Mouse (Mus musculus) bone marrow macrophage, adult 2 months (primary cell): Measurements from ENCODE around the gene Armcx2. TPM values are rescaled to one million over a fixed set of nuclear protein-coding genes. Genes with fewer than 3 reads are reported as not detected.
"Not testable (repeated sequence)": the region's sequence is repeated elsewhere in the genome, so short reads cannot be mapped to it uniquely, and the experiment has no call there.

Experiments
- H3K27ac ChIP-seq: 2 replicates; pipeline ENCODE4 v1.5.1; 2012; ENCODE audit warnings: low read depth, low read length; ENCODE audit not compliant: insufficient read depth
- H3K4me1 ChIP-seq: 2 replicates; pipeline ENCODE4 v1.6.1; 2012; ENCODE audit warnings: low read length; ENCODE audit not compliant: control insufficient read depth, insufficient read depth
- H3K4me3 ChIP-seq: 2 replicates; pipeline ENCODE4 v1.5.1; 2012; ENCODE audit warnings: mild to moderate bottlenecking, low read length, moderate library complexity; ENCODE audit not compliant: insufficient read depth
- CTCF ChIP-seq: IDR thresholded peaks from 2 replicates; pipeline ENCODE4 v1.5.1; 2012; ENCODE audit warnings: low read depth, mild to moderate bottlenecking, low read length, moderate library complexity
- POLR2A ChIP-seq: IDR thresholded peaks from 2 replicates; pipeline ENCODE4 v1.6.1; 2012; ENCODE audit warnings: mild to moderate bottlenecking, low read depth, low read length, borderline replicate concordance
- polyA plus RNA-seq: library from polyadenylated mRNA; stranded (reverse); fragments of >200 nt; gene quantifications from 2 replicates; pipeline ENCODE4 v1.2.4, GENCODE M21; 2012; ENCODE audit not compliant: missing spikeins, insufficient read depth, insufficient read length

Gene Armcx2
- 0.63 and 0.64 TPM in 2 replicates for polyA plus RNA-seq

DNA sequence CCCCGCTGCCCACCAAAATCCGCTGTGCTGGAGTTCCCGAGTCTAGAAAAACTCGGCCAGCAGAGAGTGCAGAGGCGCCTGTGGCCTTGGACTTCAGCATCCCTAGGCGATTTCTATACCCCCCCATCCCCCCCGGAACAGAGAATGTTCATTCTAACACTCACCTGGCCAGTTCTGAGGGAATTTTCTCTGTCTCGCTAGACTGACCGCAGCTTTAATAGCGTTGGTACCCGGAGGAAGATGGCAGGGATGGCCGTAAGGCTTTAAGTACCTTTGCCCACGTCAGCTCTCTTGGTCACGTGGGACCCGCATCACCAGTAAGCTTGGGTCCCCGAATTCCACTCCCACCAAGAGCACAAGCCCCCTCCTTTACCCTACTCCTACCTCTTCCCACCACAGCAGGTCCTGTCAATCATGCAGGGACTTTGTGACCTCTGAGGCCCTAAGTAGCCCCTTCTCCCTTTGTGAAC lies at the start of gene Armcx2:
Gene Armcx2, minus strand, starts transcription at position 467 of the 470 bp plus-strand sequence.
- no peak for TF ChIP-seq CTCF
- TF ChIP-seq POLR2A, result no peak
- peak within 1 kb of the TSS; percentile 36 for H3K4me3 ChIP-seq
- H3K27ac ChIP-seq, result no peak within 1 kb of the TSS
- no peaks in the 10 kb centered on the region for H3K4me1 ChIP-seq

- Histone ChIP-seq H3K4me1 (no peaks in the 10 kb centered on the region), H3K27ac (no peak overlapping the region), H3K4me3 (no peak overlapping the region)
- no peak for TF ChIP-seq POLR2A
Measured at GRCm38 (mm10) chrX:134849662-134850061, 40.6 kb upstream of the Armcx2 start.

DNA sequence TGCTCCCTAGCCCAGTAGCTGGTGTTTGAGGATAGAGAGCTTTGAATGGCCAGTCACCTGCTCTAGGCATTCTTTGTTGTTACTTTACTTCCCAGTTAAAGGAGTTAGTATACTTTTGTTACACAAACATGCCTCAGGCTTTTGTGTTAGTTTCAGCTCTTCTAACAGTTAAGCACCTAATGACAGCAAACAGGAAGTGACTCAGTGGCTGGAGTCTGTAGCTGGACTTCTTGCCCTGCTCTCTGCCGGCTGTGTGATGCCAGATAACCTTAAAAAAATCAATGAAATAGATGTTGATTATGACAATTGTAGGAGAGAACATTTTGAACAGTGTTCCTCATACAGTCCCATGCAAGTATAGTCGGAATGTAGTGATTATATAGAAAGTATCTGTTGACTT lies 35.4 kb upstream of the Armcx2 start:
- H3K4me3 ChIP-seq, result no peak overlapping the region
- no peak overlapping the region for H3K27ac ChIP-seq
- TF ChIP-seq CTCF, result no peak
- TF ChIP-seq POLR2A, result no peak

GRCm38 (mm10) chrX:134830508-134830907 lies 21.5 kb upstream of the Armcx2 start:
- TF ChIP-seq POLR2A (no peak), CTCF (no peak)
- Histone ChIP-seq H3K27ac (no peak overlapping the region), H3K4me1 (no peaks in the 10 kb centered on the region), H3K4me3 (no peak overlapping the region)

More for the DNA sequence above, 35.4 kb upstream of the Armcx2 start:
- no peaks in the 10 kb centered on the region for H3K4me1 ChIP-seq

- Histone ChIP-seq H3K4me3 (peak overlapping the region; percentile 36), H3K4me1 (no peaks in the 10 kb centered on the region), H3K27ac (no peak overlapping the region)
- TF ChIP-seq POLR2A (no peak), CTCF (no peak)
Measured at GRCm38 (mm10) chrX:134807833-134808754, 927 bp downstream of the Armcx2 start.

GRCm38 (mm10) chrX:134787728-134788127 lies 21.3 kb downstream of the Armcx2 start:
- H3K4me1 ChIP-seq, result no peaks in the 10 kb centered on the region
- TF ChIP-seq POLR2A (no peak), CTCF (no peak)
- H3K27ac ChIP-seq, result no peak overlapping the region
- no peak overlapping the region for H3K4me3 ChIP-seq

DNA sequence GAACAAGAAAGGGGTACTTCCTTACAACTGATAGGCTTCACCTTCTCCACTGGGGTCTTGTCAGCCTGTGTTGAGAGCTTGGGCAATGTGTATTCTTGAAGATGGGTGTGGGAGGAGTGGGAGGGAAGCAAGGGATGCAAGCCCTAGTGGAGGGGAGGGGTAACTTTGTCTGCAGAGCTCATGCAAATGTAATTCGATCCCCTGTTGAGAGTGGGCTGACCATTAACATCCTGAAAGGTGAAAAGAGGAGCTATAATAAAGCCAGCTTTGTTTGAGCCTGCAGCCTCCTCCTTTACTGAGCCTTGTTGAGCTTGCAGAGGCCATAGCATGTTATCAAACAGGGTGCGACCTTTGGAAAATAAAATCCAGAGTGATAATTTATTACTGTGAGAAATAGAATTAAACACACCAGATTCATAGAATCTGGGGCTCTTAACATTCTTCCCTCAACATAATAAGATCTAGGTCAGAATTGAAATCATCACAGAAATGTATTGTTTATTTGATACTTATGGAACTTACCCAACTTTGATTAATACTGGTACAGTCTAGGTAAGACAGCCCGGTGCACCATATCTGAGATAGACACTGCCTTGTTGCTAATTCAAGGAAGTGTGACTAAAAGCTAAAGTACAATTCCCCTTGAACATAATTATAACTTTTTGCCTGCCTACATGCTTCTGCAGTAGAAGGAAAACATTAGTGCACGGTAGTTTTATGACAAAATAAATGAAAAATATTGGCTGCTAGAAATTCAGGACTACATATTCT lies 45.4 kb downstream of the Armcx2 start:
- not testable (repeated sequence) for H3K4me1 ChIP-seq, H3K27ac ChIP-seq, H3K4me3 ChIP-seq

DNA sequence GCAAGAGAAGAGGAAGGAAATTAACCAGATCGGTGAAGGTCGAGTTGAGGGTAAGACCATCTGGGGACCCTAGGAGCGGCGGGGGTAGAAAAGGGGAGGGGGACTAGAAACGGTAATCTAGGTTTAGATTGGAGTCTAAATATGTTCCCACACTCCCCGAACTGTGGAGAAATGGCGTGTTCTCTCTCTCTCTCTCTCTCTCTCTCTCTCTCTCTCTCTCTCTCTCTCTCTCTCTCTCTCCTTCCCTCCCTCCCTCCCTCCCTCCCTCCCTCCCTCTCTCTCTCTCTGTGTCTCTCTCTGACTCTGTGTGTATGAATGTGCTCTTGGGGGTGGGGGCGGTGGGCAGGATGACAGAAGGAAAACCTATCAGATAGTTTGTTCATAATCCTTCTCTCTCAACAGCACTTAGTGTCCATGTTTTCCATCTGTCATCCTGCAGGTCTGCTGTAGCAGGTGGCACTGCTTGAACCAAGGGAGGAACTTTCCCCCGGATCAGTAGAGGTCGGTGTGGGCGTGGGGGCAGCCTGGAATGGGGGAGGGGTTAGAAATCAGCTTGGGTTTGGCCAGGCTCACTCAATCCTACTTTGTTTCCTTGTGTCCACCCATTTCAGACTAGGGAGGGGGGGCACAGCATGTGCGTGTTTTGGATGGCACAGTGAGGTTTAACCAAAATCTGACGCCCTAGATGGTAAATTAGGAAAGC lies 51.6 kb downstream of the Armcx2 start:
- no peak overlapping the region for H3K27ac ChIP-seq
- H3K4me3 ChIP-seq, result peak overlapping the region; percentile 90
- 0 out of 2 replicates have a peak, but pooled peaks cover 3% of the 10 kb centered on the region for H3K4me1 ChIP-seq
- TF ChIP-seq CTCF, result no peak
- TF ChIP-seq POLR2A, result no peak

GRCm38 (mm10) chrX:134756434-134757292 lies 52.4 kb downstream of the Armcx2 start, which contains the start of gene Armcx3:
Armcx3 (plus strand) TSS chrX:134756595.
- 0 out of 2 replicates have a peak, but pooled peaks cover 3% of the 10 kb centered on the region for H3K4me1 ChIP-seq
- peak within 1 kb of the TSS; percentile 12; the same call in 1 of the 2 replicates for H3K27ac ChIP-seq
- peak within 1 kb of the TSS; percentile 90 for H3K4me3 ChIP-seq
- TF ChIP-seq CTCF (no peak), POLR2A (no peak)

Other genes with a start within 250 kb of the Armcx2 start
- gene Btk, start 225.7 kb downstream of the Armcx2 start, polyA plus RNA-seq, result 73.8 and 74.3 TPM in 2 replicates
- 520 and 660 TPM in 2 replicates for gene Rpl36a, start 223.6 kb downstream of the Armcx2 start, polyA plus RNA-seq
- 50.1 and 57.5 TPM in 2 replicates for gene Gla, start 208.1 kb downstream of the Armcx2 start, polyA plus RNA-seq
- 105 TPM in 2 replicates for gene Hnrnph2, start 208.0 kb downstream of the Armcx2 start, polyA plus RNA-seq
- gene Armcx4, start 122.7 kb downstream of the Armcx2 start, polyA plus RNA-seq, result 0.09 TPM in 1 of 2 replicates, not detected in the other
- 0.77 TPM in 1 of 2 replicates, not detected in the other for gene Armcx1, start 91.3 kb downstream of the Armcx2 start, polyA plus RNA-seq
- 1.3 and 1.9 TPM in 2 replicates for gene Armcx6, start 57.8 kb downstream of the Armcx2 start, polyA plus RNA-seq
- gene Armcx3, start 52.6 kb downstream of the Armcx2 start, polyA plus RNA-seq, result 34.4 and 40.6 TPM in 2 replicates
- gene Nxf2, start 155.5 kb upstream of the Armcx2 start, polyA plus RNA-seq, result 0.47 and 0.73 TPM in 2 replicates
- gene Zmat1, start 200.0 kb upstream of the Armcx2 start, polyA plus RNA-seq, result 5.6 and 6.4 TPM in 2 replicates